Comparison of ENCODE assay signal across 8 mouse cellular contexts in genomic region chr8:126523060-126523574, GRCm38 (mm10). TPM values are rescaled to one million over a fixed set of nuclear protein-coding genes. Genes with fewer than 3 reads are reported as not detected.
DNase-seq lines count a peak whose midpoint lies in the region; ATAC-seq and TF ChIP-seq lines count a peak whose summit lies in the region.

No protein-coding gene starts in this region.

- WGBS in intestine, postnatal 0 days: 67% methylated on average over 11 of the region's 11 CpGs

- H3K27me3 ChIP-seq in intestine, postnatal 0 days (replicated peaks; ENCODE audit: control insufficient read depth, insufficient read depth, low read length): no peaks in the 10 kb centered on the region

- no peak overlapping the region; the same call in 1 of the 2 replicates for H3K4me2 ChIP-seq in intestine, postnatal 0 days (replicated peaks; ENCODE audit: low read depth)

- H3K4me3 ChIP-seq in intestine, postnatal 0 days (ENCODE audit: low read depth, low read length): no peak overlapping the region

- no peak overlapping the region for H3K27ac ChIP-seq in intestine, postnatal 0 days (ENCODE audit: low read depth, low read length)

- no peaks in the 10 kb centered on the region for H3K36me3 ChIP-seq in intestine, postnatal 0 days (ENCODE audit: control insufficient read depth, insufficient read depth)

- DNase-seq in gastrocnemius, adult 18-20 months (ENCODE audit: low spot score): peak; percentile 49
- no peak for DNase-seq in gastrocnemius, postnatal 10 days
- peak; percentile 84 for DNase-seq in 3134 (ENCODE audit: extremely low read depth, insufficient read length, low spot score)
- DNase-seq in brain, embryonic 14.5 days (ENCODE audit: low read depth): peak; percentile 67
- DNase-seq in yolk sac, embryonic 10.5 days (ENCODE audit: low spot score): no peak
- DNase-seq in layer of hippocampus, adult 8-10 months (ENCODE audit: low spot score in 2 of 2): no peak

- no peak overlapping the region for H3K9ac ChIP-seq in intestine, postnatal 0 days (ENCODE audit: low read depth, low read length)

- H3K9me3 ChIP-seq in intestine, postnatal 0 days (ENCODE audit: control insufficient read depth): no peaks in the 10 kb centered on the region

- TF ChIP-seq CTCF in brain, embryonic 14.5 days (IDR thresholded peaks at IDR 0.05; ENCODE audit: borderline replicate concordance, extremely low read depth, insufficient read depth, insufficient read length): no peak
- peak; percentile 21; the same call in 1 of the 2 replicates for TF ChIP-seq CTCF in intestine, postnatal 0 days (IDR thresholded peaks at IDR 0.05; ENCODE audit: low read depth)

- ATAC-seq in intestine, postnatal 0 days: no peak
- ATAC-seq in megakaryocyte progenitor cell, adult 5-6 weeks (replicated peaks; ENCODE audit: poor library complexity): no peak

- peaks cover 5% of the 10 kb centered on the region; the same call in 1 of the 2 replicates for H3K4me1 ChIP-seq in intestine, postnatal 0 days (replicated peaks; ENCODE audit: control insufficient read depth, insufficient read depth, low read length)

- TF ChIP-seq POLR2A in brain, embryonic 14.5 days (IDR thresholded peaks at IDR 0.05; ENCODE audit: borderline replicate concordance, extremely low read depth, insufficient read depth, insufficient read length, poor library complexity, severe bottlenecking): no peak

RNA-seq across cellular contexts. Expression of gene Tarbp1, which starts 48.3 kb away (rescaled TPM):
- total RNA-seq in gastrocnemius, adult 18-20 months (2021): 1 to 10 TPM; 4.3 to 5.5 TPM
- 1 to 10 TPM; 5.4 to 6.0 TPM for total RNA-seq in gastrocnemius, postnatal 10 days (2021)
- 5.9 and 6.4 TPM in 2 replicates for polyA plus RNA-seq in brain, embryonic 14.5 days (2012; rRNA removed)
- polyA plus RNA-seq in intestine, postnatal 0 days (2015; fragmentation: Nextera tagmentation; extraction: Ambion mirVana): 0.99 and 1.2 TPM in 2 replicates
- total RNA-seq in megakaryocyte progenitor cell, adult 5-6 weeks (2015): 10.3 and 12.5 TPM in 2 replicates
- 6.4 and 11.4 TPM in 2 replicates for total RNA-seq in megakaryocyte progenitor cell, adult 5-6 weeks (2017)
- total RNA-seq in layer of hippocampus, adult 8-10 months (2022): 1 to 10 TPM; 4.5 to 5.5 (median 5.2) TPM

Comparison
In these comparisons a context has a peak if more than half of its experiments do, and no peak if none do; other contexts are left out.
1. DNase-seq: peak in gastrocnemius, adult 18-20 months (single experiment), 3134 (single experiment) and brain, embryonic 14.5 days (single experiment); none in gastrocnemius, postnatal 10 days (single experiment), yolk sac, embryonic 10.5 days (single experiment) and layer of hippocampus, adult 8-10 months (0 of 2).